In genomic region chr12:112723028-112723330, GRCm38 (mm10) we compare ENCODE assay signal across 8 mouse cellular contexts. TPM values are rescaled to one million over a fixed set of nuclear protein-coding genes. Genes with fewer than 3 reads are reported as not detected.
DNase-seq lines count a peak whose midpoint lies in the region; ATAC-seq lines count a peak whose summit lies in the region.

No protein-coding gene starts in this region.

- DNase-seq in cerebellum, adult 11-12 months = peak; percentile 72
- DNase-seq in cerebellum, postnatal 4 days (ENCODE audit: low spot score in 2 of 2) = no peak
- DNase-seq in neural tube, embryonic 11.5 days (ENCODE audit: low spot score) = no peak
- DNase-seq in neural tube, embryonic 10.5 days (ENCODE audit: extremely low spot score, low spot score) = no peak
- no peak for DNase-seq in liver, embryonic 11.5 days (ENCODE audit: low spot score)
- no peak for DNase-seq in embryo, embryonic 10.5 days (ENCODE audit: low spot score)
- no peak for DNase-seq in adrenal gland, adult 2 months

- H3K4me1 ChIP-seq in neural tube, embryonic 11.5 days (ENCODE audit: control insufficient read depth, insufficient read depth, low read length) = peaks cover 11% of the 10 kb centered on the region; the same call in 1 of the 2 replicates
- peaks cover 4% of the 10 kb centered on the region; the same call in 1 of the 2 replicates for H3K4me1 ChIP-seq in liver, embryonic 11.5 days (replicated peaks; ENCODE audit: control insufficient read depth, insufficient read depth, low read length)
- peaks cover 20% of the 10 kb centered on the region for H3K4me1 ChIP-seq in stomach, embryonic 15.5 days

- H3K9me3 ChIP-seq in neural tube, embryonic 11.5 days (ENCODE audit: control insufficient read depth, low read length) = no peaks in the 10 kb centered on the region
- no peaks in the 10 kb centered on the region for H3K9me3 ChIP-seq in liver, embryonic 11.5 days (ENCODE audit: control insufficient read depth, low read length)
- no peaks in the 10 kb centered on the region for H3K9me3 ChIP-seq in stomach, embryonic 15.5 days

- 0 out of 2 replicates have a peak, but pooled peaks have one; percentile 4 for ATAC-seq in neural tube, embryonic 11.5 days (ENCODE audit: insufficient read depth, low FRiP score, low TSS enrichment)
- no peak for ATAC-seq in liver, embryonic 11.5 days (replicated peaks; ENCODE audit: low FRiP score)
- ATAC-seq in stomach, embryonic 15.5 days (ENCODE audit: insufficient read depth, low FRiP score, low read depth) = no peak

- peaks cover 23% of the 10 kb centered on the region for H3K27me3 ChIP-seq in neural tube, embryonic 11.5 days (ENCODE audit: control insufficient read depth, insufficient read depth, low read length)
- peaks cover 41% of the 10 kb centered on the region for H3K27me3 ChIP-seq in liver, embryonic 11.5 days (replicated peaks; ENCODE audit: control insufficient read depth, insufficient read depth, low read length)
- no peaks in the 10 kb centered on the region for H3K27me3 ChIP-seq in stomach, embryonic 15.5 days (replicated peaks)

- WGBS in neural tube, embryonic 11.5 days = 15% methylated on average over 5 of the region's 5 CpGs
- 16% methylated on average over 4 of the region's 5 CpGs for WGBS in liver, embryonic 11.5 days
- WGBS in stomach, embryonic 15.5 days = 7% methylated on average over 5 of the region's 5 CpGs

- peak overlapping the region; percentile 81 for H3K4me3 ChIP-seq in neural tube, embryonic 11.5 days (ENCODE audit: low read depth, low read length)
- H3K4me3 ChIP-seq in liver, embryonic 11.5 days (ENCODE audit: low read depth, low read length) = peak overlapping the region; percentile 75
- peak overlapping the region; percentile 88 for H3K4me3 ChIP-seq in stomach, embryonic 15.5 days (replicated peaks)

- peak overlapping the region; percentile 73 for H3K9ac ChIP-seq in neural tube, embryonic 11.5 days (ENCODE audit: low read length)
- H3K9ac ChIP-seq in liver, embryonic 11.5 days (ENCODE audit: low read depth, low read length) = no peak overlapping the region
- H3K9ac ChIP-seq in stomach, embryonic 15.5 days = peak overlapping the region; percentile 76

- H3K4me2 ChIP-seq in neural tube, embryonic 11.5 days (ENCODE audit: low read depth) = peak overlapping the region; percentile 100
- peak overlapping the region; percentile 94 for H3K4me2 ChIP-seq in liver, embryonic 11.5 days
- peak overlapping the region; percentile 94 for H3K4me2 ChIP-seq in stomach, embryonic 15.5 days

- no peak overlapping the region for H3K27ac ChIP-seq in neural tube, embryonic 11.5 days (ENCODE audit: low read depth, low read length)
- no peak overlapping the region for H3K27ac ChIP-seq in liver, embryonic 11.5 days (ENCODE audit: low read depth, low read length)
- peak overlapping the region; percentile 87 for H3K27ac ChIP-seq in stomach, embryonic 15.5 days

- no peaks in the 10 kb centered on the region for H3K36me3 ChIP-seq in neural tube, embryonic 11.5 days (ENCODE audit: control insufficient read depth, insufficient read depth, low read length)
- no peaks in the 10 kb centered on the region for H3K36me3 ChIP-seq in liver, embryonic 11.5 days (ENCODE audit: control insufficient read depth, insufficient read depth, low read length)
- H3K36me3 ChIP-seq in stomach, embryonic 15.5 days = no peaks in the 10 kb centered on the region

RNA-seq across cellular contexts. Expression of gene Cep170b, which starts 2.7 kb away (rescaled TPM):
- 10.2 and 10.7 TPM in 2 replicates for polyA plus RNA-seq in neural tube, embryonic 11.5 days (2014; fragmentation: Nextera tagmentation; extraction: Ambion mirVana)
- 7.9 and 8.0 TPM in 2 replicates for polyA plus RNA-seq in liver, embryonic 11.5 days (2014; fragmentation: Nextera tagmentation; extraction: Ambion mirVana)
- 24.3 and 24.6 TPM in 2 replicates for polyA plus RNA-seq in stomach, embryonic 15.5 days (2015; fragmentation: Nextera tagmentation; extraction: Ambion mirVana)
- 10 to 100 TPM; 48.8 to 52.1 TPM for total RNA-seq in adrenal gland, adult 2 months (2021)
- 49.0 and 52.5 TPM in 2 replicates for polyA plus RNA-seq in adrenal gland, adult 2 months (2012; rRNA removed)

RNA-seq across cellular contexts. Expression of gene Pld4, which starts 37.5 kb away (rescaled TPM):
- 3.8 and 4.9 TPM in 2 replicates for polyA plus RNA-seq in neural tube, embryonic 11.5 days (2014; fragmentation: Nextera tagmentation; extraction: Ambion mirVana)
- 6.3 and 7.4 TPM in 2 replicates for polyA plus RNA-seq in liver, embryonic 11.5 days (2014; fragmentation: Nextera tagmentation; extraction: Ambion mirVana)
- 14.5 and 16.8 TPM in 2 replicates for polyA plus RNA-seq in stomach, embryonic 15.5 days (2015; fragmentation: Nextera tagmentation; extraction: Ambion mirVana)
- 10 to 100 TPM; 10.1 to 13.0 TPM for total RNA-seq in adrenal gland, adult 2 months (2021)
- polyA plus RNA-seq in adrenal gland, adult 2 months (2012; rRNA removed) = 28.0 and 29.5 TPM in 2 replicates

RNA-seq across cellular contexts. Expression of gene Zbtb42, which starts 44.4 kb away (rescaled TPM):
- 4.4 and 6.7 TPM in 2 replicates for polyA plus RNA-seq in neural tube, embryonic 11.5 days (2014; fragmentation: Nextera tagmentation; extraction: Ambion mirVana)
- 0.96 and 1.7 TPM in 2 replicates for polyA plus RNA-seq in liver, embryonic 11.5 days (2014; fragmentation: Nextera tagmentation; extraction: Ambion mirVana)
- 9.3 and 10.8 TPM in 2 replicates for polyA plus RNA-seq in stomach, embryonic 15.5 days (2015; fragmentation: Nextera tagmentation; extraction: Ambion mirVana)
- total RNA-seq in adrenal gland, adult 2 months (2021) = 10 to 100 TPM in 1 of 2 experiments, 1 to 10 TPM in 1; 5.5 to 15.8 TPM
- 25.5 and 32.6 TPM in 2 replicates for polyA plus RNA-seq in adrenal gland, adult 2 months (2012; rRNA removed)

RNA-seq across cellular contexts. Expression of gene Akt1, which starts 48.3 kb away (rescaled TPM):
- 124 and 126 TPM in 2 replicates for polyA plus RNA-seq in neural tube, embryonic 11.5 days (2014; fragmentation: Nextera tagmentation; extraction: Ambion mirVana)
- polyA plus RNA-seq in liver, embryonic 11.5 days (2014; fragmentation: Nextera tagmentation; extraction: Ambion mirVana) = 54.9 and 62.9 TPM in 2 replicates
- 161 and 170 TPM in 2 replicates for polyA plus RNA-seq in stomach, embryonic 15.5 days (2015; fragmentation: Nextera tagmentation; extraction: Ambion mirVana)
- total RNA-seq in adrenal gland, adult 2 months (2021) = 100 to 1,000 TPM; 267 to 369 TPM
- polyA plus RNA-seq in adrenal gland, adult 2 months (2012; rRNA removed) = 291 and 463 TPM in 2 replicates
